Mouse (Mus musculus) ES-E14 (cell line): Measurements from ENCODE around the gene Suox.

ENCODE experiments used
- CHD2 ChIP-seq: IDR thresholded peaks from 2 replicates; pipeline ENCODE4 v1.6.1; 2014; ENCODE audit warnings: mild to moderate bottlenecking, low read depth, low read length, inconsistent platforms
- ZC3H11A ChIP-seq: IDR thresholded peaks from 2 replicates; pipeline ENCODE4 v1.6.1; 2012; ENCODE audit warnings: low read depth, mild to moderate bottlenecking, inconsistent platforms, low read length, borderline replicate concordance

DNA sequence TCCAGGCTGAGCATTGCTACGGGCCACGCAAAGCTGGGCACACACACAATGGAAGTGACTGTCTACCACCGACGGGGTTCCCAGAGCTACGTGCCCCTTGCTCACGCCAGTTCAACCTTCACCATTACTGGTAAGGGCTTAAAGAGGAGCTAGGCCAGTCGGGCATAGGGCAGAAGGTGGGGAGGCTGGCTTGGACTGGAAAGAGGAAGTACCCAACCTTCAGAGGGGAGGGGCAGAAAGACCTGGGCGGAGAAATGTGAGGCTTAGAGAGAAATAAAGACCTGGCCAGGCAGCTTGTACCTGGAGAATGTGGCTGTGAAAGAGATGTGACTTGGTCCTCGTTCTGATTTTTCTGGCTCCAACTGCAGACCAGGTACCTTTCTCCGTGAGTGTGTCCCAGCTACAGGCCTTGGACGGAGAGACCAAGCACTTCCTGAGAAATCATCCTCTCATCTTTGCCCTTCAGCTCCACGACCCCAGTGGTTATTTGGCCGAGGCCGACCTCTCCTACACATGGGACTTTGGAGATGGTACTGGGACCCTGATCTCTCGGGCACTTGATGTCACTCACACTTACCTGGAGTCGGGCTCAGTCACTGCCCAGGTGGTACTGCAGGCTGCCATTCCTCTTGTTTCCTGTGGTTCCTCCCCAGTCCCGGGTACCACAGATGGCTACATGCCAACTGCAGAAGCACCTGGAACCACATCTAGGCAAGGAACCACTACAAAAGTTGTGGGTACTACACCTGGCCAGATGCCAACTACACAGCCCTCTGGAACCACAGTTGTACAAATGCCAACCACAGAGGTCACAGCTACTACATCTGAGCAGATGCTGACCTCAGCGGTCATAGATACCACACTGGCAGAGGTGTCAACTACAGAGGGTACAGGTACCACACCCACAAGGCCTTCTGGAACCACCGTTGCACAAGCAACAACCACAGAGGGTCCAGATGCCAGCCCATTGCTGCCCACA lies 42.0 kb upstream of the Suox start:
- TF ChIP-seq ZC3H11A (no peak), CHD2 (no peak)
